Mouse (Mus musculus) bone marrow, adult 2 months (tissue): ENCODE measurements around the gene Abca7. TPM values are rescaled to one million over a fixed set of nuclear protein-coding genes. Genes with fewer than 3 reads are reported as not detected.

ENCODE experiments used
- H3K27ac ChIP-seq: fragments of 200-500 bp; 2 replicates; pipeline ENCODE4 v1.5.1; 2012; ENCODE audit warnings: low read depth, mild to moderate bottlenecking, control low read depth, inconsistent platforms, low read length; ENCODE audit not compliant: control insufficient read depth, poor library complexity, insufficient read depth
- H3K4me1 ChIP-seq: fragments of 200-500 bp; 2 replicates; pipeline ENCODE4 v1.6.1; 2011; ENCODE audit warnings: low read length; ENCODE audit not compliant: control insufficient read depth, insufficient read depth
- H3K4me3 ChIP-seq: fragments of 200-500 bp; replicated peaks from 2 replicates; pipeline ENCODE3; 2011; ENCODE audit warnings: mild to moderate bottlenecking, low read depth, low read length, control low read depth; ENCODE audit not compliant: control insufficient read depth
- CTCF ChIP-seq: fragments of 200-500 bp; IDR thresholded peaks from 2 replicates; pipeline ENCODE4 v1.5.1; 2011; ENCODE audit warnings: low read length, control low read depth; ENCODE audit not compliant: control insufficient read depth, insufficient read depth
- POLR2A ChIP-seq: fragments of 200-500 bp; IDR thresholded peaks from 2 replicates; pipeline ENCODE4 v1.6.1; 2011; ENCODE audit warnings: low read depth, mild to moderate bottlenecking, control low read depth, low read length, borderline replicate concordance; ENCODE audit not compliant: control insufficient read depth
- WGBS: fragments of 180-500 bp; shearing (Covaris S2); methylation state at CpG from one replicate; pipeline ENCODE4 v1.1.7; 2018; 5-methylcytosine and 5-hydroxymethylcytosine counted together
- polyA plus RNA-seq: library from polyadenylated mRNA; stranded (reverse); fragments of >200 nt; gene quantifications from 2 replicates; pipeline ENCODE4 v1.2.4, GENCODE M21; 2011; ENCODE audit warnings: low replicate concordance; ENCODE audit not compliant: missing spikeins, insufficient read depth, insufficient read length

Gene Abca7
- polyA plus RNA-seq, 1 experiment: 96.9 TPM

DNA sequence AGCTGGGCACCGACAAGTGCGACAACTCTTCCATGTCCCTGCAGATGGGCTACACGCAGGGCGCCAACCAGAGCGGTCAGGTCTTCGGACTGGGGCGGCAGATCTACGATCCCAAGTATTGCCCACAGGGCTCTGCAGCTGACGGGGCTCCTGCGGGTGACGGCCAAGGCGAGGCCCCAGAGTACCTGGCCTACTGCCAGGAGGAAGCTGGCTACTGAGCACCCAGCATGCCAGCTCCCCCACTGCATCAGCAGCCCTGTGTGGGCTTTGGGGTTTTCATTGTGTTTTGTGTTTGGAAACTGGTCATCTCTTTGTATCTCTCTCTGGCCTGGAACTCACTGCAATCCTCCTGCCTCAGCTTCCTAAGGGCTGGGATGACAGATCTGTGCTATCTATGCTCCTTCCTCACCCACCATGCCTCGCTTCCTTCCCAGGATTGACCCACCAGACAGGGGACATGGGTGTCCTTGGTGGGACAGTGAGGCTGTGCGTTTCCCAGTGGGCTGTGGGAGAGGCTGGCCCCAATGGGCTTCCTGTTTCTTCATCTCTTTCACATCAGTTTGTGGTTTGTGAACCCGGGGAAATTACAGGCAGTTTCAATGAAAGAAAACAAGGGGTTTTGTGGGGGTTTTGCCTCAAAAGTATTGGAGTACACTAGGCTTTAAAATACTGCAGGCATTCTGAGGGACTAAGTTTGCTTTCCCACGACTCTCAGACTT lies 1.7 kb upstream of the Abca7 start:
- Histone ChIP-seq H3K4me1 (peaks cover 2% of the 10 kb centered on the region), H3K4me3 (peak overlapping the region; percentile 36), H3K27ac (peak overlapping the region; percentile 88)
- whole genome bisulfite sequencing: 7% methylated on average over 16 of the region's 16 CpGs
- TF ChIP-seq POLR2A: no peak
- no peak for TF ChIP-seq CTCF

- Histone ChIP-seq H3K27ac (peak overlapping the region; percentile 31; the same call in 1 of the 2 replicates), H3K4me1 (peaks cover 2% of the 10 kb centered on the region), H3K4me3 (no peak overlapping the region)
- 25% methylated on average over 1 of the region's 1 CpGs for WGBS
- no peak for TF ChIP-seq POLR2A
- TF ChIP-seq CTCF: no peak
Measured at GRCm38 (mm10) chr10:79995636-79996035, 658 bp upstream of the Abca7 start.

DNA sequence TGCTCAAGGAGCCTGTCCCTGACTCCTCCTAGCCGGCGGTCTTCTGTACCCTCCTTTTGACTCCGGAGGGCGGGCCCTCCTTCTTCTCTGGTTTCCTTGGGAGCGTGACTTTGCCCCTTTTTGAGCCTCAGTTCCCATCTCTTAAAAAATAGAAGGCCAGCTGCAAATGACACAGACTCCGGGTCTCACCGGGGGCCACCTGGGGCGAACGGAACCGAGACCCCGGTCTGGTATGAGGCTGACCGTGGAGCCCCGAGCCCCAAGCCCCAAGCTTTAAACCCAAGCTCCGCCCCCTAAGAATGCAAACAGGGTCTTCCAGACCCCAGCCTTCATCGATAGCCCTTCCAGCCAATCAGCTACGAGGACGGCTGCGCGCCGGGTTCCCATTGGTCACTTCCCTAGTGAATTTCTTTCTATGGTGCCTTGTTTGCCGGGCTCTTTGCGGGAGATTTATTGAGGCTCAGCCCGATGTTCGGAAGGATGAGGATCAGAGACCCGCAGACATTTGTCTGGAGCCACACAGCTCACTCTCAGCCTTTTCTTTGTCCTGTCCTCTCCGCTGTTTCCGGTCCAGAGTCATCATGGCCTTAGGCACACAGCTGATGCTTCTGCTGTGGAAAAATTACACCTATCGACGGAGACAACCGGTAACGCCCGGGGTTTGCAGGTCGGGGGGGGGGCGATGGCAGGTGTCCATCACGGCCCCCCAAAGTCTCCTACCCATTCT lies 903 bp downstream of the Abca7 start:
- Histone ChIP-seq H3K27ac (peak overlapping the region; percentile 88), H3K4me1 (peaks cover 2% of the 10 kb centered on the region), H3K4me3 (peak overlapping the region; percentile 82)
- WGBS: 4% methylated on average over 35 of the region's 35 CpGs
- TF ChIP-seq POLR2A (no peak), CTCF (no peak)

- Histone ChIP-seq H3K27ac (peak overlapping the region; percentile 88), H3K4me3 (peak overlapping the region; percentile 82), H3K4me1 (peaks cover 2% of the 10 kb centered on the region)
- 50% methylated on average over 15 of the region's 15 CpGs for WGBS
- TF ChIP-seq CTCF: no peak
- peak; percentile 19; the same call in 1 of the 2 replicates for TF ChIP-seq POLR2A
Measured at GRCm38 (mm10) chr10:79997819-79998218, 1.5 kb downstream of the Abca7 start.

GRCm38 (mm10) chr10:80001945-80002344 lies 5.7 kb downstream of the Abca7 start:
- no peaks in the 10 kb centered on the region; the same call in 1 of the 2 replicates for H3K4me1 ChIP-seq
- WGBS: 91% methylated on average over 9 of the region's 9 CpGs
- no peak overlapping the region for H3K27ac ChIP-seq
- H3K4me3 ChIP-seq: no peak overlapping the region
- TF ChIP-seq CTCF: no peak
- TF ChIP-seq POLR2A: no peak

DNA sequence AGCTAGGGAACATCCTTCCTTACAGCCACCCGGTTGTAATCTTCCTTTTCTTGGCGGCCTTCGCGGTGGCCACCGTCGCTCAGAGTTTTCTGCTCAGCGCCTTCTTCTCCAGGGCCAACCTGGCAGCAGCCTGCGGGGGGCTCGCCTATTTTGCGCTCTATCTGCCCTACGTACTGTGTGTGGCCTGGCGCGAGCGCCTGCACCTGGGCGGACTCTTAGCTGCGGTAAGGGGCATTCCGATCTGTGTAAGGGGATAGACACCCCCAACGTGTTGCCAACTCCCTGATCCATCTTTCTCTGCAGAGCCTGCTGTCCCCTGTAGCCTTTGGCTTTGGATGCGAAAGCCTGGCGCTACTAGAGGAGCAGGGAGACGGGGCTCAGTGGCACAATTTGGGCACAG lies 6.5 kb downstream of the Abca7 start:
- WGBS: 91% methylated on average over 21 of the region's 21 CpGs
- no peaks in the 10 kb centered on the region; the same call in 1 of the 2 replicates for H3K4me1 ChIP-seq

DNA sequence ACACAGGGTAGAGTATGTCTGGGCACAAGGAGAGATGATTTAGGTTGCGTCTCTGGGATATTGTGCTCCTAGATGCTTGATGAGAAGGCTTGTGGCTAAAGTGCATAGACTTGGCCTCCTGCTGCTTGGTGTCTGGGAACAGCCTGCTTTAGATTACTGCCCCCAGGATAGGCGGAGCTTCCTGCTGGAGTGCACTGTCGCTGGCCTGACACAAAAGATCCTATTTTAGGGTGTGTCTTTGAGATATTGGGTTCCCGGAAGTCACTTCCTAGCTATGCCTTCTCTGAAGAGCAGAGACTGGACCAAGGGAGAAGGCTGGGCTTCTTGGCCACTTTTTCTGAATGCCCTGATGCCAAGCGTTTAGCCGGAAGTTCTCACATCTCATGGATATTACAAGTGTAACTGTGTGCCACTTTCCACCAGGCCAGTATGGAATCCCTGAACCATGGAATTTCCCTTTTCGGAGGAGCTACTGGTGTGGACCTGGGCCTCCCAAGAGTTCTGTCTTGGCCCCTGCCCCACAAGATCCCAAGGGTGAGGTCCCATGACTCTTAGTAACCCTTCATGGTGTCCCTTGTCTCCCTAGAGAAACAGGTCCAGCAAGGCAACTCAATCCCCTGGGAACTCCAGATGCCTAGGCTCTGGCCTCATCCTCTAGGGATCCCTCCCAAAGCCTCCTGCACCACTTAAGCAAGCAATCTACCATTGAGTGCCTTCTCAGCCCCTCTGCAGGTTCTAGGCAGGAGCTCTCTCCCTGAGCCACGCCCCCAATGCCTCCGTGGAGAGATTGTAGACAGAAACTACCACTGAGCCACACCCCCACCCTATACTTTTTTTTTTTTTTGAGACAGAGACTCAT lies 7.3 kb downstream of the Abca7 start:
- no peaks in the 10 kb centered on the region for H3K4me1 ChIP-seq
- no peak overlapping the region for H3K4me3 ChIP-seq
- WGBS: 68% methylated on average over 9 of the region's 9 CpGs
- TF ChIP-seq POLR2A (no peak), CTCF (no peak)
- no peak overlapping the region for H3K27ac ChIP-seq

More for the DNA sequence above, 6.5 kb downstream of the Abca7 start:
- Histone ChIP-seq H3K4me3 (no peak overlapping the region), H3K27ac (no peak overlapping the region)
- no peak for TF ChIP-seq CTCF
- no peak for TF ChIP-seq POLR2A
